Mouse (Mus musculus): ENCODE measurements around the gene Vmn1r206.
"Not testable (repeated sequence)": the region's sequence is repeated elsewhere in the genome, so short reads cannot be mapped to it uniquely, and the experiment has no call there.

GRCm38 (mm10) chr13:22583336-22583735 lies 40.7 kb downstream of the Vmn1r206 start:
- TF ChIP-seq CTCF (IDR thresholded peaks at IDR 0.05; ENCODE audit: low read depth, low read length); POLR2A (IDR thresholded peaks at IDR 0.05; ENCODE audit: borderline replicate concordance, low read depth, low read length): not testable (repeated sequence)

Data from bone marrow macrophage, adult 2 months (primary cell).